Mouse (Mus musculus): ENCODE measurements around the gene Csrnp1. TPM values are rescaled to one million over a fixed set of nuclear protein-coding genes. Genes with fewer than 3 reads are reported as not detected.
A peak's percentile ranks its signal among the peaks of the same experiment; 100 is the strongest.

The Csrnp1 gene
- total and polyA plus RNA-seq, 3 experiments: 17.3 to 44.1 (median 26.5) TPM

DNA sequence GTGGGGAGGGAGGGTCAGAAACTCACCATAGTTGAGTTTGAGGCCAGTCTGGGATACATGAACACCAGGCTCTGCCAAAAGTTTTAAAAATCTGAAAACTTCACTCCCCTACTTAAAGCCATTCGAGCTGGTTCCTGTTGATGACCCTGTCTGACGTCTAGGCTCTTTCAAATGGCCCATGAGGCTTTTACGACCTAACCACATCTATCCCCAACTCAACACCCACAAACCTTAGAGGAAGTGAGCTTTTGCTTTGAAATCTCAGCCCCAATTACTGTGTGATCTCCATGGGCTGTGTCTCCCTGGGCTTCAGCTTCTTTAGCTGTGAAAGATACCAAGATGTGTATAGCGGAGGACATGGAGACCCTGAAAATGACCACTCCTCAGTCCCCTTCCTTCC, 46.0 kb downstream of the Csrnp1 start:
- TF ChIP-seq GATA1 (IDR thresholded peaks at IDR 0.05; ENCODE audit: borderline replicate concordance, low read length) (no peak), TAL1 (conservative IDR thresholded peaks at IDR 0.05; ENCODE audit: low read depth, low read length) (no peak), GATA2 (IDR thresholded peaks at IDR 0.05; ENCODE audit: borderline replicate concordance, low read depth, low read length) (no peak), CTCF (IDR thresholded peaks at IDR 0.05; ENCODE audit: low read depth, low read length) (no peak), POLR2AphosphoS5 (IDR thresholded peaks at IDR 0.05; ENCODE audit: insufficient replicate concordance, low read depth, low read length) (no peak)
- Histone ChIP-seq H3K4me3 (ENCODE audit: low read depth, low read length) (no peak overlapping the region), H3K36me3 (replicated peaks) (peaks cover 22% of the 10 kb centered on the region), H3K27me3 (ENCODE audit: insufficient read depth, low read length) (peaks cover 23% of the 10 kb centered on the region; the same call in 1 of the 2 replicates), H3K4me1 (ENCODE audit: insufficient read depth, low read depth, low read length) (peaks cover 50% of the 10 kb centered on the region), H3K9me3 (replicated peaks) (no peaks in the 10 kb centered on the region)
- ATAC-seq (ENCODE audit: extremely low read depth, insufficient number of reproducible peaks, low FRiP score, poor library complexity, severe bottlenecking) (no peak), DNase-seq (ENCODE audit: low spot score) (no peak)

GRCm38 (mm10) chr9:119937005-119937773, 47.3 kb downstream of the Csrnp1 start, which contains the start of the genes Gorasp1 and Ttc21a:
Gene Gorasp1, minus strand, starts transcription at chr9:119937565.
Gene Ttc21a, plus strand, starts transcription at chr9:119937606.
- TF ChIP-seq GATA2 (IDR thresholded peaks at IDR 0.05; ENCODE audit: borderline replicate concordance, low read depth, low read length): no peak
- TF ChIP-seq GATA1 (IDR thresholded peaks at IDR 0.05; ENCODE audit: borderline replicate concordance, low read length): no peak
- TF ChIP-seq CTCF (IDR thresholded peaks at IDR 0.05; ENCODE audit: low read depth, low read length): no peak
- TF ChIP-seq TAL1 (conservative IDR thresholded peaks at IDR 0.05; ENCODE audit: low read depth, low read length): no peak
- no peak for TF ChIP-seq POLR2AphosphoS5 (IDR thresholded peaks at IDR 0.05; ENCODE audit: insufficient replicate concordance, low read depth, low read length)
- no peaks in the 10 kb centered on the region for H3K9me3 ChIP-seq (replicated peaks)
- H3K27me3 ChIP-seq (ENCODE audit: insufficient read depth, low read length): peaks cover 13% of the 10 kb centered on the region; the same call in 1 of the 2 replicates
- ATAC-seq (ENCODE audit: extremely low read depth, insufficient number of reproducible peaks, low FRiP score, poor library complexity, severe bottlenecking) (peak; percentile 94), DNase-seq (ENCODE audit: low spot score) (peak; percentile 98)
- H3K36me3 ChIP-seq (replicated peaks): peaks cover 35% of the 10 kb centered on the region
- peak within 1 kb of the TSS; percentile 91 for H3K4me3 ChIP-seq (ENCODE audit: low read depth, low read length)
- H3K4me1 ChIP-seq (ENCODE audit: insufficient read depth, low read depth, low read length): peaks cover 60% of the 10 kb centered on the region

- no peak overlapping the region for H3K4me3 ChIP-seq (ENCODE audit: low read depth, low read length)
- H3K27me3 ChIP-seq (ENCODE audit: insufficient read depth, low read length): no peaks in the 10 kb centered on the region
- no peaks in the 10 kb centered on the region for H3K9me3 ChIP-seq (replicated peaks)
- TF ChIP-seq TAL1 (conservative IDR thresholded peaks at IDR 0.05; ENCODE audit: low read depth, low read length) (no peak), GATA1 (IDR thresholded peaks at IDR 0.05; ENCODE audit: borderline replicate concordance, low read length) (no peak), GATA2 (IDR thresholded peaks at IDR 0.05; ENCODE audit: borderline replicate concordance, low read depth, low read length) (no peak), POLR2AphosphoS5 (IDR thresholded peaks at IDR 0.05; ENCODE audit: insufficient replicate concordance, low read depth, low read length) (no peak), CTCF (IDR thresholded peaks at IDR 0.05; ENCODE audit: low read depth, low read length) (no peak)
- ATAC-seq (ENCODE audit: extremely low read depth, insufficient number of reproducible peaks, low FRiP score, poor library complexity, severe bottlenecking) (no peak), DNase-seq (ENCODE audit: low spot score) (no peak)
- peaks cover 71% of the 10 kb centered on the region for H3K36me3 ChIP-seq (replicated peaks)
- H3K4me1 ChIP-seq (ENCODE audit: insufficient read depth, low read depth, low read length): peaks cover 55% of the 10 kb centered on the region
Observed at GRCm38 (mm10) chr9:119933675-119934074, 50.8 kb downstream of the Csrnp1 start.

- TF ChIP-seq GATA2 (IDR thresholded peaks at IDR 0.05; ENCODE audit: borderline replicate concordance, low read depth, low read length) (no peak), POLR2AphosphoS5 (IDR thresholded peaks at IDR 0.05; ENCODE audit: insufficient replicate concordance, low read depth, low read length) (no peak), TAL1 (conservative IDR thresholded peaks at IDR 0.05; ENCODE audit: low read depth, low read length) (no peak), CTCF (IDR thresholded peaks at IDR 0.05; ENCODE audit: low read depth, low read length) (no peak), GATA1 (IDR thresholded peaks at IDR 0.05; ENCODE audit: borderline replicate concordance, low read length) (no peak)
- no peaks in the 10 kb centered on the region for H3K27me3 ChIP-seq (ENCODE audit: insufficient read depth, low read length)
- ATAC-seq (ENCODE audit: extremely low read depth, insufficient number of reproducible peaks, low FRiP score, poor library complexity, severe bottlenecking): no peak
- peaks cover 42% of the 10 kb centered on the region for H3K4me1 ChIP-seq (ENCODE audit: insufficient read depth, low read depth, low read length)
- H3K4me3 ChIP-seq (ENCODE audit: low read depth, low read length): no peak overlapping the region
- DNase-seq (ENCODE audit: low spot score): no peak
- no peaks in the 10 kb centered on the region for H3K9me3 ChIP-seq (replicated peaks)
- peaks cover 84% of the 10 kb centered on the region for H3K36me3 ChIP-seq (replicated peaks)
Observed at GRCm38 (mm10) chr9:119932358-119932757, 52.1 kb downstream of the Csrnp1 start.

GRCm38 (mm10) chr9:119926497-119926896, 58.0 kb downstream of the Csrnp1 start:
- TF ChIP-seq CTCF (IDR thresholded peaks at IDR 0.05; ENCODE audit: low read depth, low read length): no peak
- no peak for TF ChIP-seq GATA1 (IDR thresholded peaks at IDR 0.05; ENCODE audit: borderline replicate concordance, low read length)
- no peak for TF ChIP-seq POLR2AphosphoS5 (IDR thresholded peaks at IDR 0.05; ENCODE audit: insufficient replicate concordance, low read depth, low read length)
- TF ChIP-seq GATA2 (IDR thresholded peaks at IDR 0.05; ENCODE audit: borderline replicate concordance, low read depth, low read length): no peak
- TF ChIP-seq TAL1 (conservative IDR thresholded peaks at IDR 0.05; ENCODE audit: low read depth, low read length): no peak
- no peaks in the 10 kb centered on the region for H3K27me3 ChIP-seq (ENCODE audit: insufficient read depth, low read length)
- no peak overlapping the region for H3K4me3 ChIP-seq (ENCODE audit: low read depth, low read length)
- H3K36me3 ChIP-seq (replicated peaks): peaks cover 97% of the 10 kb centered on the region
- no peak for ATAC-seq (ENCODE audit: extremely low read depth, insufficient number of reproducible peaks, low FRiP score, poor library complexity, severe bottlenecking)
- DNase-seq (ENCODE audit: low spot score): no peak
- no peaks in the 10 kb centered on the region for H3K9me3 ChIP-seq (replicated peaks)
- H3K4me1 ChIP-seq (ENCODE audit: insufficient read depth, low read depth, low read length): peaks cover 29% of the 10 kb centered on the region

DNA sequence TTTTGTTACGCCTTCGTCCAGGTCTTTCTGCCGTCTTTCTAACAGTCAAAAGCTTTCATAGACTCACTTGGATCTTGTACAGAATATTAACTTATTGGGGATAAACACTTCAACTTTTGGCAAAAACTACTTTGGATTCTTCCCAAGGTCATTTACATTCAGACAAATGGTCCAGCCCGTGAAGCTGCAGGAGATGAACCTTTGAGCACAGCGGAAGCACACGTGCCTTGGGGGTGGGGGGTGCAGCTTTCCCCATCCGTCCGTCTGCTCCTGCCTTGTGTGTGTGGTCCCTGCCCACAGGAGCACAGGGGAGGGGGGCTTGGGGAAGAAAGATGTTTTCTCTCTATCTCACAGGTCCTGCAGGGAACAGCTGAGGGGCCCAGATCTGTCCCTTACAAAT, 58.7 kb downstream of the Csrnp1 start:
- Histone ChIP-seq H3K4me1 (ENCODE audit: insufficient read depth, low read depth, low read length) (peaks cover 32% of the 10 kb centered on the region), H3K27me3 (ENCODE audit: insufficient read depth, low read length) (no peaks in the 10 kb centered on the region), H3K4me3 (ENCODE audit: low read depth, low read length) (no peak overlapping the region), H3K9me3 (replicated peaks) (no peaks in the 10 kb centered on the region), H3K36me3 (replicated peaks) (peaks cover 97% of the 10 kb centered on the region)
- TF ChIP-seq GATA1 (IDR thresholded peaks at IDR 0.05; ENCODE audit: borderline replicate concordance, low read length) (no peak), CTCF (IDR thresholded peaks at IDR 0.05; ENCODE audit: low read depth, low read length) (no peak), TAL1 (conservative IDR thresholded peaks at IDR 0.05; ENCODE audit: low read depth, low read length) (no peak), GATA2 (IDR thresholded peaks at IDR 0.05; ENCODE audit: borderline replicate concordance, low read depth, low read length) (no peak), POLR2AphosphoS5 (IDR thresholded peaks at IDR 0.05; ENCODE audit: insufficient replicate concordance, low read depth, low read length) (no peak)
- ATAC-seq (ENCODE audit: extremely low read depth, insufficient number of reproducible peaks, low FRiP score, poor library complexity, severe bottlenecking) (no peak), DNase-seq (ENCODE audit: low spot score) (no peak)
